Mouse (Mus musculus) kidney, embryonic 15.5 days (tissue): ENCODE data around the gene Slc41a1. TPM values are rescaled to one million over a fixed set of nuclear protein-coding genes. Genes with fewer than 3 reads are reported as not detected.
"Not testable (repeated sequence)": the region's sequence is repeated elsewhere in the genome, so short reads cannot be mapped to it uniquely, and the experiment has no call there.

Source experiments
- ATAC-seq: fragments of 200-750 bp; cut with Nextera tagmentation; replicated peaks from 2 replicates; pipeline ENCODE4 v1.8.0; 2017; ENCODE audit warnings: moderate TSS enrichment; ENCODE audit not compliant: low FRiP score
- H3K27ac ChIP-seq: fragments of 300-500 bp; sonication (generic); 2 replicates; pipeline ENCODE4 v1.5.1; 2015; ENCODE audit warnings: mild to moderate bottlenecking, inconsistent platforms
- H3K27me3 ChIP-seq: fragments of 300-500 bp; sonication (generic); 2 replicates; pipeline ENCODE4 v1.6.1; 2015; ENCODE audit warnings: inconsistent platforms
- H3K36me3 ChIP-seq: fragments of 300-500 bp; sonication (generic); 2 replicates; pipeline ENCODE4 v1.6.1; 2015; ENCODE audit warnings: inconsistent platforms
- H3K4me1 ChIP-seq: fragments of 300-500 bp; sonication (generic); 2 replicates; pipeline ENCODE4 v1.6.1; 2015; ENCODE audit warnings: inconsistent platforms
- H3K4me2 ChIP-seq: fragments of 300-500 bp; sonication (generic); 2 replicates; pipeline ENCODE4 v1.6.1; 2015; ENCODE audit warnings: moderate library complexity, mild to moderate bottlenecking, inconsistent platforms
- H3K4me3 ChIP-seq: fragments of 300-500 bp; sonication (generic); replicated peaks from 2 replicates; pipeline ENCODE4 v1.5.1; 2015; ENCODE audit warnings: mild to moderate bottlenecking, inconsistent platforms
- H3K9ac ChIP-seq: fragments of 300-500 bp; sonication (generic); 2 replicates; pipeline ENCODE4 v1.6.1; 2015; ENCODE audit warnings: mild to moderate bottlenecking, inconsistent platforms
- H3K9me3 ChIP-seq: fragments of 300-500 bp; sonication (generic); replicated peaks from 2 replicates; pipeline ENCODE4 v1.6.1; 2016; ENCODE audit warnings: inconsistent platforms
- WGBS: fragments of 180-500 bp; shearing (Covaris S2); methylation state at CpG from one replicate; pipeline ENCODE4 v1.1.7; 2015; ENCODE audit warnings: mixed read lengths; 5-methylcytosine and 5-hydroxymethylcytosine counted together
- polyA plus RNA-seq: library from polyadenylated mRNA; unstranded; fragments of >200 nt; fragmentation: Nextera tagmentation; extraction: Ambion mirVana; gene quantifications from 2 replicates; pipeline ENCODE4 v1.2.1, GENCODE M21; 2015

Gene Slc41a1
- polyA plus RNA-seq, 1 experiment from 2014 or later = 15.5 TPM

DNA sequence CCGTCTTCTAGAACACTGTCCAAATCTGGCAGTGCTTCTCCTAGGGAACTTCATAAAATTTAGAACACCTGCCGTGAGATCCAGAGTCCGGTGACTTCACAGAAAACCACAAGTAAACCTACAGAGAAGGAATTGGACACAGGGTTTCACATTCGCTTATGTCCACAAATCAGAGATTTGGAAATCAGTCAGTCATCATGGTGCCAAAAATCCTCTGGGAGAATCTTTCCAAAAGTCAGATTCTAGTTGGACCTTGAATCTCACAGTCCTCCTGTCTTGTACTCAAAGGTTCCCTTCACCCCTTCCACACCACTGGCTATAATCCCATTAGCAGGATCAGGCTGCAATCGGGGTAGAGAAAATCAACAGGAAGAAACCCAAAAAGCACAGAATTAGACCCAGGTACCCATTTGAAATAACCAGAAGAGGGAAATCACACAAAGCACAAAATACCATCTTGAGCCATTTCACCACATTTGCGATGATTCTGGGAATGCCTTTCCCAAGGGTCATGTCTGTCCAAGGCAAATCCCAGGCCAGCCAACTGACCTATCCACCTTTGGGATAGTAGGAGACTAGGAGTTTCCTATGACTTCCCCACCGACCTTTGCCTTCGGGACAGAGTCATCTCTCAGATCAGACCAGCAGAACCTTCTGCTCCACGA, 14.5 kb upstream of the Slc41a1 start:
- H3K27ac ChIP-seq = no peak overlapping the region
- no peaks in the 10 kb centered on the region for H3K36me3 ChIP-seq
- no peak overlapping the region for H3K4me2 ChIP-seq
- H3K27me3 ChIP-seq = no peaks in the 10 kb centered on the region
- H3K9ac ChIP-seq = no peak overlapping the region
- ATAC-seq = no peak
- H3K4me3 ChIP-seq = no peak overlapping the region
- WGBS = 87% methylated on average over 9 of the region's 9 CpGs
- H3K9me3 ChIP-seq = no peaks in the 10 kb centered on the region
- no peaks in the 10 kb centered on the region for H3K4me1 ChIP-seq

DNA sequence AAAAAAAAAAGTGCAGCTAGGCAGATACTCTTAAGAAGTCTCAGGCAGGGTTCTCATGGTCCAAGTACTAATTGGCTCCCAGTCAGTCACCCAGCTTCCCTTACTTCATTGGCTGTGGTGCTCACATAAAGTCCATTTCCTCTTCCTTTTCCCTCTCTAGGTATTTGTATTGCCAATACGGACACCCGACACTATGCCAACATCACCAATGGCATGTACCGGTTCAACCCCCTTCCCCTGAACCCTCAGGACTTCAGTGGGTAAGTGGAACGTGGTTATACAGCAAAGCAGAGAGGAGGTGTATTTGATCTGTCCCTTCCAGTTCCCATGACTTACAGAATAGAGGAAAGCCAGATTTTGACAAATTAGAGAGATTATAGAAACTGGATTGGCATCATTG, 13.6 kb upstream of the Slc41a1 start:
- Histone ChIP-seq H3K9me3 (no peaks in the 10 kb centered on the region), H3K4me2 (no peak overlapping the region), H3K27me3 (no peaks in the 10 kb centered on the region), H3K4me1 (no peaks in the 10 kb centered on the region), H3K4me3 (no peak overlapping the region), H3K27ac (no peak overlapping the region), H3K36me3 (no peaks in the 10 kb centered on the region), H3K9ac (no peak overlapping the region)
- WGBS = 89% methylated on average over 4 of the region's 4 CpGs
- no peak for ATAC-seq

DNA sequence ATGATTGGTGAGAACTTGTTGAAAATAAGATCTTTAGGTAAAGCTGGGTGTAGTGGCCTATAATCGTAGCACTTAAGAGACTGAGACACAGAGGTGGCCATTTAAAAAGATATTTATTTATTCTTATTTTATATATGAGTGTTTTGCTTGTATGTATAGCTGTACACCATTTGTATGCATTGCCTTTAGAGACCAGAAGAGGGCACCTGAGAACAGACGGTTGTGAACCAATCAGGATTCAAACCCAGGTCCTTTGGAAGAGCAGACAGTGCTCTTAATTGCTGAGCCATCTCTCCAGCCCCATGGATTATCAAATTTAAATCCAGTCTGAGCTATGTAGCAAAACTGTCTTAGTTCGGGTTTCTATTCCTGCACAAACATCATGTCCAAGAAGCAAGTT, 13.1 kb upstream of the Slc41a1 start:
- no peak for ATAC-seq
- no peaks in the 10 kb centered on the region for H3K36me3 ChIP-seq
- no peak overlapping the region for H3K4me3 ChIP-seq
- WGBS = 91% methylated on average over 3 of the region's 3 CpGs
- no peak overlapping the region for H3K27ac ChIP-seq
- H3K4me1 ChIP-seq = no peaks in the 10 kb centered on the region
- H3K9me3 ChIP-seq = no peaks in the 10 kb centered on the region
- H3K27me3 ChIP-seq = no peaks in the 10 kb centered on the region
- no peak overlapping the region for H3K4me2 ChIP-seq
- no peak overlapping the region for H3K9ac ChIP-seq

- no peak for ATAC-seq
- Histone ChIP-seq H3K27me3 (no peaks in the 10 kb centered on the region), H3K27ac (no peak overlapping the region), H3K4me3 (no peak overlapping the region), H3K9me3 (no peaks in the 10 kb centered on the region), H3K4me2 (no peak overlapping the region), H3K4me1 (no peaks in the 10 kb centered on the region), H3K36me3 (no peaks in the 10 kb centered on the region), H3K9ac (no peak overlapping the region)
- WGBS = 84% methylated on average over 6 of the region's 6 CpGs
These were observed 10.4 kb upstream of the Slc41a1 start for GRCm38 (mm10) chr1:131816886-131817285.

GRCm38 (mm10) chr1:131820353-131820752, 6.9 kb upstream of the Slc41a1 start:
- not testable (repeated sequence) for H3K36me3 ChIP-seq, H3K4me1 ChIP-seq, H3K4me2 ChIP-seq, H3K27ac ChIP-seq, H3K4me3 ChIP-seq, ATAC-seq, H3K9ac ChIP-seq, H3K9me3 ChIP-seq, H3K27me3 ChIP-seq
- WGBS = 81% methylated on average over 9 of the region's 9 CpGs

DNA sequence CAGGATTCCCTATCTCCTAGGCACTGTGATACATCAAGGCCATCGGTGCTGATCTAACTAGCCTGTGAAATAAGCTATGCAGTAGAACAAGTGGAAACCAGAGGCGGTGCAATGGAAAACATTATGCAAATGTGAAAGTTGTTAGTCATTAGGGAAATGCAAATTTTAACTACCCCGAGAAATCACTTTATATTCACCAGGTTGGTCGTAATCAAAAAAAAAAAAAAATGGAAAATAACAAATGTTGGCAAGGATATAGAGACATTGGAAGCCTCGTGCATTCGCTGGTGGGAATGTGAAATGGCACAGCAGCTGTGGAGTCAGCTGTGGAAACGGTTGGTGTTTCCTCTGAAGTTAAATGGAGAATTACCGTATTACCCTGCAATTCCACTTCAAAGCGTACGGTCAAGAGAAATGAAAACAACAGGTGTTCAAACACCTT, 6.4 kb upstream of the Slc41a1 start:
- Histone ChIP-seq H3K4me3 (no peak overlapping the region), H3K27me3 (no peaks in the 10 kb centered on the region), H3K27ac (no peak overlapping the region), H3K36me3 (no peaks in the 10 kb centered on the region), H3K9ac (no peak overlapping the region), H3K9me3 (no peaks in the 10 kb centered on the region), H3K4me2 (no peak overlapping the region), H3K4me1 (no peaks in the 10 kb centered on the region)
- ATAC-seq = no peak
- 76% methylated on average over 10 of the region's 10 CpGs for WGBS

GRCm38 (mm10) chr1:131822292-131822691, 5.0 kb upstream of the Slc41a1 start:
- ATAC-seq = no peak

GRCm38 (mm10) chr1:131822856-131823492, 4.3 kb upstream of the Slc41a1 start:
- Histone ChIP-seq H3K9ac (no peak overlapping the region), H3K27ac (no peak overlapping the region), H3K36me3 (no peaks in the 10 kb centered on the region), H3K4me3 (no peak overlapping the region), H3K4me2 (no peak overlapping the region), H3K27me3 (no peaks in the 10 kb centered on the region), H3K9me3 (no peaks in the 10 kb centered on the region), H3K4me1 (0 out of 2 replicates have a peak, but pooled peaks cover 6% of the 10 kb centered on the region)
- no peak for ATAC-seq
- WGBS = 94% methylated on average over 1 of the region's 1 CpGs

More at GRCm38 (mm10) chr1:131822292-131822691, 5.0 kb upstream of the Slc41a1 start:
- no peaks in the 10 kb centered on the region for H3K9me3 ChIP-seq
- H3K4me3 ChIP-seq = no peak overlapping the region
- 76% methylated on average over 8 of the region's 8 CpGs for WGBS
- no peaks in the 10 kb centered on the region for H3K36me3 ChIP-seq
- H3K27ac ChIP-seq = no peak overlapping the region
- no peak overlapping the region for H3K4me2 ChIP-seq
- 0 out of 2 replicates have a peak, but pooled peaks cover 5% of the 10 kb centered on the region for H3K4me1 ChIP-seq
- H3K27me3 ChIP-seq = no peaks in the 10 kb centered on the region
- H3K9ac ChIP-seq = no peak overlapping the region

- Histone ChIP-seq H3K36me3 (no peaks in the 10 kb centered on the region), H3K9ac (no peak overlapping the region), H3K27me3 (no peaks in the 10 kb centered on the region), H3K27ac (no peak overlapping the region), H3K4me1 (0 out of 2 replicates have a peak, but pooled peaks cover 8% of the 10 kb centered on the region), H3K4me2 (no peak overlapping the region), H3K4me3 (no peak overlapping the region), H3K9me3 (no peaks in the 10 kb centered on the region)
- no peak for ATAC-seq
- WGBS = 33% methylated on average over 5 of the region's 5 CpGs
These were observed 3.7 kb upstream of the Slc41a1 start for GRCm38 (mm10) chr1:131823563-131823962.

- no peak overlapping the region for H3K27ac ChIP-seq
- H3K4me3 ChIP-seq = no peak overlapping the region
- no peaks in the 10 kb centered on the region for H3K27me3 ChIP-seq
- no peak overlapping the region for H3K9ac ChIP-seq
- H3K36me3 ChIP-seq = no peaks in the 10 kb centered on the region
- H3K4me2 ChIP-seq = no peak overlapping the region
- 83% methylated on average over 11 of the region's 11 CpGs for WGBS
- H3K4me1 ChIP-seq = peaks cover 16% of the 10 kb centered on the region
- no peaks in the 10 kb centered on the region for H3K9me3 ChIP-seq
- no peak for ATAC-seq
These were observed 2.6 kb upstream of the Slc41a1 start for GRCm38 (mm10) chr1:131824528-131825181.

- Histone ChIP-seq H3K4me1 (peaks cover 31% of the 10 kb centered on the region), H3K9me3 (no peaks in the 10 kb centered on the region), H3K27ac (peak overlapping the region; percentile 91), H3K27me3 (no peaks in the 10 kb centered on the region), H3K9ac (peak overlapping the region; percentile 69), H3K4me2 (peak overlapping the region; percentile 85), H3K36me3 (peaks cover 21% of the 10 kb centered on the region), H3K4me3 (peak overlapping the region; percentile 88)
- peak; percentile 94 for ATAC-seq
- WGBS = under 1% methylated on average over 36 of the region's 36 CpGs
These were observed 530 bp downstream of the Slc41a1 start for GRCm38 (mm10) chr1:131827787-131828258.
